Mouse (Mus musculus) thymus, adult 2 months (tissue): Measurements from ENCODE around the gene D10Jhu81e.

Experiments
- CTCF ChIP-seq: fragments of 200-500 bp; IDR thresholded peaks from 2 replicates; pipeline ENCODE4 v1.5.1; 2012; ENCODE audit warnings: mild to moderate bottlenecking, control low read depth, low read length, moderate library complexity, borderline replicate concordance; ENCODE audit not compliant: control insufficient read depth, poor library complexity, insufficient read depth; ENCODE audit errors: extremely low read depth
- POLR2A ChIP-seq: fragments of 200-500 bp; IDR thresholded peaks from 2 replicates; pipeline ENCODE4 v1.6.1; 2012; ENCODE audit warnings: mild to moderate bottlenecking, low read length, control low read depth, moderate library complexity; ENCODE audit not compliant: control insufficient read depth, poor library complexity, insufficient read depth; ENCODE audit errors: extremely low read depth

DNA sequence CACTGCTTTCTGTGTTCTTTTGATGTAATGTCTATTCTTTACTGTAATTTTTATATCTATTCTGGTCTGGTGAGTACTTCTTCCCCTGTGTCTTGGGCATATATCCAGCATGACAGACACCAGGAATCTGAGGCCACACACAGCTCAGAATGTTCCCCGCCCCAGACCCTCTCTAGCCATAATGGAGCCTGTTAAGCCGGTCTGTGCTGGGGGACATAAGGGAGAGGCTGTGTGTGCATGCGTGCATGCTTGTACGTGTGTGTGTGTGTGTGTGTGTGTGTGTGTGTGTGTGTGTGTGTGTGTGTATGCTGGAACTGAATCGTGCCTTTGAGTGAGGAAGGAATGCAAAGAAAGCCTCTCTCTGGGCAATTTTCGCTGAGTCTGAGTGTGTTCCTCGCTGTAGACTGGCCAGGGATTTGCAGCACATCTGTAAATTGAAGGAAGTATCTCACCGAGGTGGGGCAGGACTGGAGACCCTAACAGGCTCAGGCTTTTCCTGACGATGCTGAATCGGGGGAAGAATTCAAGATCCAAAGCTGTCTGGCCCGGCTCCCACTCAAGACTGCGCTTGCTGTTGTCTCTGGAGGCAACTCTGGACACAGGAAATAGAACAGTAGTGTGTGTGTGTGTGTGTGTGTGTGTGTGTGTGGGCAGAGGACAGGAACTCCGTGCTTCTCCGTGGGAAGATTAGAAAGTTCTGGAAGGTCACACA lies 30.6 kb downstream of the D10Jhu81e start:
- TF ChIP-seq POLR2A (no peak), CTCF (no peak)
